Mouse (Mus musculus): ENCODE data around the gene Usp45. TPM values are rescaled to one million over a fixed set of nuclear protein-coding genes. Genes with fewer than 3 reads are reported as not detected.

Usp45 gene
- polyA plus RNA-seq, 1 experiment from 2014 or later, result 8.2 TPM

DNA sequence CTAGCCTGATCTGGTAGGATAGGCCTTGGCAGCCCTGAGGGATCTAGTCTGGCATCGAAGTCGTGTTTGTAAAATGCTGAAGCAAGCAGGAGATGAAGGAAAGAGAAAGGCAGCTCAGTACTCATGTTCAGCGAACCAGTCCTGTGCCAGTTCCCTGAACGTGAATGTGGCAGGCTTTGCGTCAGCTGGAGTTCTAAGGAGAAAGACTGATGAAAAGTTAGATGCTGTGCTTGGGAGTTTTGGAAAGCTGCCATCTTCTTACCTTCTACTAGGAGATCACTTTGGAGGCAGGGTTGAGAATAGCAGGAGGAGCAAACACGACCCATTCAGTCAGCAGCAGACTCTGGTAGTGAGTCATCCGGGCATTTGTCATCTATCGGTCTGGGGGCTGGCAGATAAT is 118.9 kb downstream of the Usp45 start:
- no peaks in the 10 kb centered on the region for H3K36me3 ChIP-seq (replicated peaks; ENCODE audit: control insufficient read depth, insufficient read depth)
- no peaks in the 10 kb centered on the region for H3K9me3 ChIP-seq (ENCODE audit: control insufficient read depth, low read length)
- DNase-seq (ENCODE audit: low spot score) (no peak), ATAC-seq (ENCODE audit: low FRiP score) (no peak)
- WGBS, result 85% methylated on average over 8 of the region's 8 CpGs
- H3K27ac ChIP-seq, result no peak overlapping the region
- H3K4me2 ChIP-seq (replicated peaks), result no peak overlapping the region
- no peaks in the 10 kb centered on the region for H3K4me1 ChIP-seq (replicated peaks; ENCODE audit: control insufficient read depth, insufficient read depth, low read length)
- no peaks in the 10 kb centered on the region for H3K27me3 ChIP-seq (ENCODE audit: control insufficient read depth, insufficient read depth, low read length)
- H3K9ac ChIP-seq, result no peak overlapping the region
- H3K4me3 ChIP-seq (replicated peaks; ENCODE audit: low read length), result no peak overlapping the region

Other genes starting within 250 kb of the Usp45 start
- 0.40 and 0.64 TPM in 2 replicates for gene Prdm13, start 81.2 kb upstream of the Usp45 start, polyA plus RNA-seq (2014; fragmentation: Nextera tagmentation; extraction: Ambion mirVana)
- gene Ccnc, start 39.5 kb upstream of the Usp45 start, polyA plus RNA-seq (2014; fragmentation: Nextera tagmentation; extraction: Ambion mirVana), result 71.7 and 73.7 TPM in 2 replicates
- 23.8 and 25.2 TPM in 2 replicates for gene Tstd3, start 56 bp downstream of the Usp45 start, polyA plus RNA-seq (2014; fragmentation: Nextera tagmentation; extraction: Ambion mirVana)
- 155 and 166 TPM in 2 replicates for gene Pnisr, start 80.4 kb downstream of the Usp45 start, polyA plus RNA-seq (2014; fragmentation: Nextera tagmentation; extraction: Ambion mirVana)
- gene Coq3, start 112.5 kb downstream of the Usp45 start, polyA plus RNA-seq (2014; fragmentation: Nextera tagmentation; extraction: Ambion mirVana), result 15.2 and 16.7 TPM in 2 replicates
- 29.6 and 31.2 TPM in 2 replicates for gene Faxc, start 164.2 kb downstream of the Usp45 start, polyA plus RNA-seq (2014; fragmentation: Nextera tagmentation; extraction: Ambion mirVana)

All from hindbrain, embryonic 14.5 days (tissue).